Mouse (Mus musculus): ENCODE measurements around the gene Lhfpl5. TPM values are rescaled to one million over a fixed set of nuclear protein-coding genes. Genes with fewer than 3 reads are reported as not detected.

Lhfpl5 gene
- polyA plus RNA-seq, 1 experiment from 2014 or later: 0.34 TPM

DNA sequence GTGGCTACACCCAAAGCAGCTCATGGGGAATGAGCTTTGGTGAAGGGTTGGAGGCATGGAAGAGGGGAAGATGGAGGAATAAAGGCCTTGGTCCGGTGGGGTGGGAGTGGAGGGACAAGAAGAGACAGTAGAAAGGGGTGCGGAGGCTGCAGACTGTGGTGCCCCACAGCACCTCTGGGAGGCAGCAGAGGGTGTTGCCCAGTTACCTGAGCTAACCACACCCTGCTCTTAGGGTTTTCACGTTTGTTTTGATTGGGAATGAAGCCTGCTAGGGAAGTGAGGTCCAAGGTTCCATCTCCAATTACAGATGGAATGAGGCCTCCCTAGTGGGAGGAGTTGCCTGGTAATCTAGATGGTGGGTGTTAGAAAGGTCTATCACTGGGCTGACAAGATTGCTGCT is 53.7 kb downstream of the Lhfpl5 start:
- H3K36me3 ChIP-seq (replicated peaks; ENCODE audit: control insufficient read depth, insufficient read depth, low read depth, low read length): no peaks in the 10 kb centered on the region
- no peak overlapping the region for H3K4me3 ChIP-seq (ENCODE audit: low read depth, low read length)
- no peaks in the 10 kb centered on the region for H3K9me3 ChIP-seq (replicated peaks; ENCODE audit: control insufficient read depth, low read length)
- no peak overlapping the region for H3K9ac ChIP-seq (replicated peaks; ENCODE audit: low read length)
- WGBS: 59% methylated on average over 3 of the region's 3 CpGs
- ATAC-seq (replicated peaks; ENCODE audit: insufficient number of reproducible peaks, low FRiP score, low TSS enrichment, low read depth) (no peak), DNase-seq (ENCODE audit: low spot score) (no peak)
- no peak overlapping the region for H3K27ac ChIP-seq (replicated peaks; ENCODE audit: low read depth, low read length)
- H3K27me3 ChIP-seq (ENCODE audit: control insufficient read depth, insufficient read depth, low read length): no peaks in the 10 kb centered on the region
- no peaks in the 10 kb centered on the region for H3K4me1 ChIP-seq (ENCODE audit: control insufficient read depth, insufficient read depth, low read length)
- no peak overlapping the region for H3K4me2 ChIP-seq (ENCODE audit: low read depth, low read length)

Small RNA genes within 50 kb of the gene (microRNA-seq; reads per million reads assigned to microRNA genes)
- gene Gm25195 (ENCODE audit: borderline number of aligned reads): not detected
- not detected for gene Mir6969 (ENCODE audit: borderline number of aligned reads)

Other genes starting within 250 kb of the Lhfpl5 start
- 562 and 613 TPM in 2 replicates for gene Rpl10a, start 247.2 kb upstream of the Lhfpl5 start, polyA plus RNA-seq (2014; fragmentation: Nextera tagmentation; extraction: Ambion mirVana)
- gene Tead3, start 224.8 kb upstream of the Lhfpl5 start, polyA plus RNA-seq (2014; fragmentation: Nextera tagmentation; extraction: Ambion mirVana): 8.6 and 9.0 TPM in 2 replicates
- 3.4 and 3.6 TPM in 2 replicates for gene Tulp1, start 210.4 kb upstream of the Lhfpl5 start, polyA plus RNA-seq (2014; fragmentation: Nextera tagmentation; extraction: Ambion mirVana)
- gene Fkbp5, start 58.1 kb upstream of the Lhfpl5 start, polyA plus RNA-seq (2014; fragmentation: Nextera tagmentation; extraction: Ambion mirVana): 12.3 and 12.8 TPM in 2 replicates
- gene Armc12, start 44.8 kb upstream of the Lhfpl5 start, polyA plus RNA-seq (2014; fragmentation: Nextera tagmentation; extraction: Ambion mirVana): not detected in 2 replicates
- gene Clpsl2, start 26.2 kb upstream of the Lhfpl5 start, polyA plus RNA-seq (2014; fragmentation: Nextera tagmentation; extraction: Ambion mirVana): not detected in 2 replicates
- gene Clps, start 14.9 kb upstream of the Lhfpl5 start, polyA plus RNA-seq (2014; fragmentation: Nextera tagmentation; extraction: Ambion mirVana): not detected in 2 replicates
- 130 and 135 TPM in 2 replicates for gene Srpk1, start 47.1 kb downstream of the Lhfpl5 start, polyA plus RNA-seq (2014; fragmentation: Nextera tagmentation; extraction: Ambion mirVana)
- gene Slc26a8, start 114.6 kb downstream of the Lhfpl5 start, polyA plus RNA-seq (2014; fragmentation: Nextera tagmentation; extraction: Ambion mirVana): 0.36 and 0.55 TPM in 2 replicates
- gene Mapk14, start 115.7 kb downstream of the Lhfpl5 start, polyA plus RNA-seq (2014; fragmentation: Nextera tagmentation; extraction: Ambion mirVana): 53.0 and 53.7 TPM in 2 replicates
- gene AC170998.1, start 150.4 kb downstream of the Lhfpl5 start, polyA plus RNA-seq (2014; fragmentation: Nextera tagmentation; extraction: Ambion mirVana): 0.62 and 1.5 TPM in 2 replicates
- gene Mapk13, start 193.7 kb downstream of the Lhfpl5 start, polyA plus RNA-seq (2014; fragmentation: Nextera tagmentation; extraction: Ambion mirVana): 10.3 and 11.5 TPM in 2 replicates
- 5.9 and 6.8 TPM in 2 replicates for gene Brpf3, start 225.4 kb downstream of the Lhfpl5 start, polyA plus RNA-seq (2014; fragmentation: Nextera tagmentation; extraction: Ambion mirVana)